Mouse (Mus musculus) myocyte (in vitro differentiated cells): Measurements from ENCODE around the gene Gm7534. TPM values are rescaled to one million over a fixed set of nuclear protein-coding genes. Genes with fewer than 3 reads are reported as not detected.
A peak's percentile ranks its signal among the peaks of the same experiment; 100 is the strongest.

Experiments used
- H3K27me3 ChIP-seq: one replicate; pipeline ENCODE4 v1.6.1; 2011; ENCODE audit not compliant: control insufficient read depth, insufficient read depth, insufficient read length
- H3K36me3 ChIP-seq: one replicate; pipeline ENCODE4 v1.6.1; 2011; ENCODE audit not compliant: control insufficient read depth, insufficient read depth
- H3K4me2 ChIP-seq: one replicate; pipeline ENCODE4 v1.6.1; 2011; ENCODE audit warnings: low read depth, control low read depth
- H3K4me3 ChIP-seq: one replicate; pipeline ENCODE4 v1.5.1; 2011; ENCODE audit warnings: mild to moderate bottlenecking, control low read depth, moderate library complexity
- H3K79me2 ChIP-seq: one replicate; pipeline ENCODE4 v1.6.1; 2011; ENCODE audit not compliant: control insufficient read depth, insufficient read depth
- H3ac ChIP-seq: one replicate; pipeline ENCODE4 v1.6.1; 2011; ENCODE audit not compliant: control insufficient read depth, insufficient read length
- CEBPB ChIP-seq: IDR thresholded peaks from 2 replicates; pipeline ENCODE4 v1.6.1; 2011; ENCODE audit warnings: mild to moderate bottlenecking, moderate library complexity; ENCODE audit not compliant: poor library complexity, insufficient read depth, severe bottlenecking
- E2F4 ChIP-seq: IDR thresholded peaks from one replicate; pipeline ENCODE4 v1.6.1; 2011; ENCODE audit warnings: mild to moderate bottlenecking, control low read depth, moderate library complexity; ENCODE audit not compliant: insufficient read depth
- MAX ChIP-seq: IDR thresholded peaks from one replicate; pipeline ENCODE4 v1.6.1; 2011; ENCODE audit warnings: low read depth, mild to moderate bottlenecking, control low read depth
- MYOD1 ChIP-seq, 3 experiments: IDR thresholded peaks; one replicate each; pipeline ENCODE4 v1.6.1; 2011; ENCODE audit warnings: control low read depth in 2 of 3, low read depth in 2 of 3, mild to moderate bottlenecking in 2 of 3, moderate library complexity in 1 of 3; ENCODE audit not compliant: insufficient read length in 2 of 3, control insufficient read depth in 1 of 3
- MYOG ChIP-seq, 3 experiments: IDR thresholded peaks; one replicate each; pipeline ENCODE4 v1.6.1; 2011; ENCODE audit warnings: control low read depth in 2 of 3, low read depth in 2 of 3, mild to moderate bottlenecking in 2 of 3; ENCODE audit not compliant: insufficient read length in 2 of 3, control insufficient read depth in 1 of 3, insufficient read depth in 1 of 3
- POLR2A ChIP-seq: IDR thresholded peaks from one replicate; pipeline ENCODE4 v1.6.1; 2011; ENCODE audit warnings: low read depth, mild to moderate bottlenecking, control low read depth, moderate library complexity; ENCODE audit not compliant: insufficient read length
- POLR2AphosphoS2 ChIP-seq: IDR thresholded peaks from one replicate; pipeline ENCODE4 v1.6.1; 2011; ENCODE audit warnings: low read depth, control low read depth; ENCODE audit not compliant: insufficient read length
- REST ChIP-seq: IDR thresholded peaks from one replicate; pipeline ENCODE4 v1.6.1; 2011; ENCODE audit warnings: mild to moderate bottlenecking, control low read depth, moderate library complexity; ENCODE audit not compliant: insufficient read depth, insufficient read length
- SRF ChIP-seq: IDR thresholded peaks from one replicate; pipeline ENCODE4 v1.6.1; 2011; ENCODE audit warnings: low read depth; ENCODE audit not compliant: control insufficient read depth, insufficient read length
- TCF12 ChIP-seq: IDR thresholded peaks from one replicate; pipeline ENCODE4 v1.6.1; 2011; ENCODE audit warnings: mild to moderate bottlenecking, control low read depth; ENCODE audit not compliant: poor library complexity, insufficient read depth, severe bottlenecking
- TCF3 ChIP-seq: IDR thresholded peaks from one replicate; pipeline ENCODE4 v1.6.1; 2011; ENCODE audit warnings: low read depth, control low read depth; ENCODE audit not compliant: insufficient read length
- USF1 ChIP-seq: IDR thresholded peaks from one replicate; pipeline ENCODE4 v1.6.1; 2011; ENCODE audit warnings: low read depth, mild to moderate bottlenecking, control low read depth, moderate library complexity
- polyA plus RNA-seq: library from polyadenylated mRNA; unstranded; fragments of >200 nt; fragmentation: generic; extraction: Trizol; gene quantifications from one replicate; pipeline ENCODE4 v1.2.1, GENCODE M21; 2012; ENCODE audit warnings: missing spikeins

The Gm7534 gene
- polyA plus RNA-seq, 1 experiment: not detected

- no peak overlapping the region for H3K4me3 ChIP-seq
- TF ChIP-seq POLR2AphosphoS2: no peak
- no peak for TF ChIP-seq E2F4
- no peak for TF ChIP-seq CEBPB
- no peak for TF ChIP-seq MYOD1 (IDR thresholded peaks at IDR 0.05; ENCODE audit: control insufficient read depth in 1 of 3, insufficient read length in 2 of 3, low read depth in 2 of 3)
- TF ChIP-seq TCF3: no peak
- no peak for TF ChIP-seq USF1
- no peak for TF ChIP-seq MYOG (IDR thresholded peaks at IDR 0.05; ENCODE audit: control insufficient read depth in 1 of 3, insufficient read depth in 1 of 3, insufficient read length in 2 of 3, low read depth in 2 of 3)
- no peak for TF ChIP-seq SRF
- no peak for TF ChIP-seq REST
- no peak for TF ChIP-seq MAX
- TF ChIP-seq POLR2A: no peak
- no peak for TF ChIP-seq TCF12
- H3K79me2 ChIP-seq: no peaks in the 10 kb centered on the region
- peak overlapping the region; percentile 34 for H3K4me2 ChIP-seq
- H3K27me3 ChIP-seq: peaks cover 73% of the 10 kb centered on the region
- no peak overlapping the region for H3ac ChIP-seq
- no peaks in the 10 kb centered on the region for H3K36me3 ChIP-seq
These were observed 47.5 kb upstream of the Gm7534 start for GRCm38 (mm10) chr4:134250116-134250929.

GRCm38 (mm10) chr4:134249651-134250050, 46.8 kb upstream of the Gm7534 start:
- H3K36me3 ChIP-seq: no peaks in the 10 kb centered on the region
- H3K27me3 ChIP-seq: peaks cover 68% of the 10 kb centered on the region
- H3K4me3 ChIP-seq: no peak overlapping the region
- TF ChIP-seq REST (no peak), TCF12 (no peak), POLR2A (no peak), E2F4 (no peak), TCF3 (no peak), POLR2AphosphoS2 (no peak), CEBPB (no peak), MYOG (IDR thresholded peaks at IDR 0.05; ENCODE audit: control insufficient read depth in 1 of 3, insufficient read depth in 1 of 3, insufficient read length in 2 of 3, low read depth in 2 of 3) (no peak), MAX (no peak), MYOD1 (IDR thresholded peaks at IDR 0.05; ENCODE audit: control insufficient read depth in 1 of 3, insufficient read length in 2 of 3, low read depth in 2 of 3) (no peak), SRF (no peak), USF1 (no peak)
- H3K79me2 ChIP-seq: no peaks in the 10 kb centered on the region
- peak overlapping the region; percentile 34 for H3K4me2 ChIP-seq
- no peak overlapping the region for H3ac ChIP-seq

- no peaks in the 10 kb centered on the region for H3K36me3 ChIP-seq
- H3K4me3 ChIP-seq: peak within 1 kb of the TSS; percentile 44
- H3ac ChIP-seq: peak within 1 kb of the TSS; percentile 34
- TF ChIP-seq TCF3 (no peak), MAX (no peak), CEBPB (no peak), POLR2A (no peak), REST (no peak), E2F4 (no peak), SRF (no peak), MYOG (IDR thresholded peaks at IDR 0.05; ENCODE audit: control insufficient read depth in 1 of 3, insufficient read depth in 1 of 3, insufficient read length in 2 of 3, low read depth in 2 of 3) (no peak), MYOD1 (IDR thresholded peaks at IDR 0.05; ENCODE audit: control insufficient read depth in 1 of 3, insufficient read length in 2 of 3, low read depth in 2 of 3) (no peak), TCF12 (no peak), USF1 (no peak), POLR2AphosphoS2 (no peak)
- no peaks in the 10 kb centered on the region for H3K79me2 ChIP-seq
- H3K4me2 ChIP-seq: peak within 1 kb of the TSS; percentile 93
- H3K27me3 ChIP-seq: peaks cover 40% of the 10 kb centered on the region
These were observed 44.0 kb upstream of the Gm7534 start, which contains the start of gene Gm30191 for GRCm38 (mm10) chr4:134246719-134247258. TSS of gene Gm30191 (plus strand) at chr4:134246935.

GRCm38 (mm10) chr4:134246256-134246655, 43.5 kb upstream of the Gm7534 start:
- no peak overlapping the region for H3K4me3 ChIP-seq
- no peak overlapping the region for H3ac ChIP-seq
- no peaks in the 10 kb centered on the region for H3K36me3 ChIP-seq
- H3K4me2 ChIP-seq: no peak overlapping the region
- no peak for TF ChIP-seq MYOG (IDR thresholded peaks at IDR 0.05; ENCODE audit: control insufficient read depth in 1 of 3, insufficient read depth in 1 of 3, insufficient read length in 2 of 3, low read depth in 2 of 3)
- no peak for TF ChIP-seq REST
- TF ChIP-seq CEBPB: no peak
- H3K79me2 ChIP-seq: no peaks in the 10 kb centered on the region
- peaks cover 34% of the 10 kb centered on the region for H3K27me3 ChIP-seq
